Mouse (Mus musculus): ENCODE data around the gene Nle1. TPM values are rescaled to one million over a fixed set of nuclear protein-coding genes. Genes with fewer than 3 reads are reported as not detected.

Gene Nle1
- polyA plus RNA-seq, 1 experiment: 29.1 TPM

- no peak for TF ChIP-seq CTCF (IDR thresholded peaks at IDR 0.05; ENCODE audit: insufficient read depth, low read length)
- no peak for TF ChIP-seq POLR2A (IDR thresholded peaks at IDR 0.05; ENCODE audit: borderline replicate concordance, extremely low read depth, low read depth, low read length)
- Histone ChIP-seq H3K4me1 (ENCODE audit: control insufficient read depth, insufficient read depth, low read length) (no peaks in the 10 kb centered on the region), H3K4me3 (replicated peaks; ENCODE audit: extremely low read depth, low read depth, low read length) (no peak overlapping the region)
- 73% methylated on average over 10 of the region's 10 CpGs for WGBS
- no peak for DNase-seq
Observed at GRCm38 (mm10) chr11:82897478-82897877, 10.7 kb downstream of the Nle1 start.

DNA sequence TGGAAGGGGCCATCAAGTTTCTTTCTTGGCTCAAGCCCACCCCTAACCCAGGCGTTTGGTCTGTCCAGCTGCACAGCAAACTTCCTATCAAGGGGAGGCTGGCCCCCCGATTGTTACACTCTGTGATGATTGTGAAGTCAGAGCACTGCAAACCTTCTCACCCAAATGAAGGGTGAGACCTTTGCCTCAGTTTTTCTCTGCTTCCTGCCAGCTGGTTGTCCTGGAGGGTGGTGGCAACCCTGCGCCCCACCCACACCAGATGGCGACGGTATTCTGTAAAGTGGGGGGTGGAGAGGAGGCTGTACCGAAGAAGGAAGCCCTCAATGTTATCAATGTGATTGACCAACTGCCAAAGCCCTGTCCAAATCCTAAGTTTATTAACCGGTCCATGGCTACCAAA is 16.3 kb downstream of the Nle1 start, which contains the start of gene Fndc8:
Gene Fndc8 (plus strand): TSS at position 189 of the 400 bp plus-strand sequence.
- DNase-seq: no peak
- no peak within 1 kb of the TSS for H3K4me3 ChIP-seq (replicated peaks; ENCODE audit: extremely low read depth, low read depth, low read length)
- TF ChIP-seq CTCF (IDR thresholded peaks at IDR 0.05; ENCODE audit: insufficient read depth, low read length): no peak
- no peak for TF ChIP-seq POLR2A (IDR thresholded peaks at IDR 0.05; ENCODE audit: borderline replicate concordance, extremely low read depth, low read depth, low read length)
- 47% methylated on average over 7 of the region's 7 CpGs for WGBS
- H3K4me1 ChIP-seq (ENCODE audit: control insufficient read depth, insufficient read depth, low read length): peaks cover 6% of the 10 kb centered on the region; the same call in 1 of the 2 replicates

- peaks cover 6% of the 10 kb centered on the region; the same call in 1 of the 2 replicates for H3K4me1 ChIP-seq (ENCODE audit: control insufficient read depth, insufficient read depth, low read length)
- H3K4me3 ChIP-seq (replicated peaks; ENCODE audit: extremely low read depth, low read depth, low read length): peak within 1 kb of the TSS; percentile 88
- peak; percentile 93 for DNase-seq
- peak; percentile 83; the same call in 1 of the 2 replicates for TF ChIP-seq POLR2A (IDR thresholded peaks at IDR 0.05; ENCODE audit: borderline replicate concordance, extremely low read depth, low read depth, low read length)
- TF ChIP-seq CTCF (IDR thresholded peaks at IDR 0.05; ENCODE audit: insufficient read depth, low read length): peak; percentile 91
- WGBS: under 1% methylated on average over 26 of the region's 26 CpGs
Observed at GRCm38 (mm10) chr11:82890342-82890762, 17.9 kb downstream of the Nle1 start, which contains the start of gene Rad51d. Gene Rad51d (minus strand): TSS chr11:82890614.

DNA sequence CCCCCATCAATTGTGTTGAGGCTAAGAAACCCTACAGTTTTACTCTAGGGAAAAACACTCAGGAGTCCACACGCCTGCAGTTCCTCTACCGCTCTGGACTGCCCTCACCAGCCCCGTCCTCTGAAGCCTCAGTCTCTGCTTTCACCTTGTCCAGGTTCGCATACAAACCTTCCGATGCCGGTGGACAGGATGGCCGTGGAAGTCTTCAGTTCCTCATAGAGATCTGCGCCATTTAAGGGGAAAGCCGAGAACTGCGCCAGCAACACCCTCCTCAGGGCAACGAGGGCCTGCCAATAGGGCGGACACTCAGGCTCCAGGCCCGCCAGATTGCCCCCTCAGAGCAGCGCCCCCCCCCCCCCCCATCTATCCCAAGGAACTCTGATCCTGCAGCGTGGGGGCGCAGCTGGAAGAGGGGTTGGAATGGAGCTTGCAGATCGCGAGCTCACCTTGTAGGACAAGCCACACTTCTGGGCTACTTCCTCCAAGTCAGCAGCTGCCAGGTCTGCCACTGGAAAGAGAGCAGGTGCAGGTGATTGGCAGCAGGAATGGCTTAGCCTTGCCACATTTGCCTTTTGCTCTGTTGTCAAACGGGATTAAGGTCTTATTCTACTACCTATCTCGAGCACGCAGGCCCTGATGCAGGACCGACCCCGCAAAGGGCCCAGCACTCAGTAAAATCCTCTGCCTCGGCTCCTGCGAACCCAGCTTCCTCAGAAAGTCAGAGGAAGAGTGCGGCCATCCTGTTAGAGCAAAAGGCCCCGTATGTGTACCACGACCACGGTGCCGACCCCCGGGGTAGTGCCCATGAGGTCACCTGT is 18.5 kb downstream of the Nle1 start:
- Histone ChIP-seq H3K4me1 (ENCODE audit: control insufficient read depth, insufficient read depth, low read length) (peaks cover 6% of the 10 kb centered on the region; the same call in 1 of the 2 replicates), H3K4me3 (replicated peaks; ENCODE audit: extremely low read depth, low read depth, low read length) (peak overlapping the region; percentile 88)
- no peak for TF ChIP-seq CTCF (IDR thresholded peaks at IDR 0.05; ENCODE audit: insufficient read depth, low read length)
- TF ChIP-seq POLR2A (IDR thresholded peaks at IDR 0.05; ENCODE audit: borderline replicate concordance, extremely low read depth, low read depth, low read length): no peak
- peak; percentile 26 for DNase-seq
- WGBS: 4% methylated on average over 31 of the region's 31 CpGs

GRCm38 (mm10) chr11:82888491-82888946 is 19.7 kb downstream of the Nle1 start:
- DNase-seq: no peak
- WGBS: 44% methylated on average over 10 of the region's 10 CpGs
- TF ChIP-seq POLR2A (IDR thresholded peaks at IDR 0.05; ENCODE audit: borderline replicate concordance, extremely low read depth, low read depth, low read length) (no peak), CTCF (IDR thresholded peaks at IDR 0.05; ENCODE audit: insufficient read depth, low read length) (no peak)
- Histone ChIP-seq H3K4me1 (ENCODE audit: control insufficient read depth, insufficient read depth, low read length) (peaks cover 6% of the 10 kb centered on the region; the same call in 1 of the 2 replicates), H3K4me3 (replicated peaks; ENCODE audit: extremely low read depth, low read depth, low read length) (no peak overlapping the region)

DNA sequence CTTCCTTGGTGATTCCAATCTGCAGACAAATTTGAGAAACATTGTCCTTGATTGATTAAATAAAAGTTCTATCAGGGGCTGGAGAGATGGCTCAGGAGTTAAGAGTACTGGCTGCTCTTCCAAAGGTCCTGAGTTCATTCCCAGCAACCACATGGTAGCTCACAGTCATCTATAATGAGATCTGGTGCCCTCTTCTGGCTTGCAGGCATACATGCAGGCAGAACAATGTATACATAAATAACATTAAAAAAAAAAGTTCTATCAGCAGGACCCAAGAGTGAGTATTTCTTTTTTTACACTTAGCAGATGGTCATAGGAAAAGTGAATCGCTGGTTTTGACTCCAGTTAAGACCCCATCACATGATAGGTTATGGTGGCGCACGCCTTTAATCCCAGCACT is 21.7 kb downstream of the Nle1 start:
- WGBS: 88% methylated on average over 3 of the region's 3 CpGs
- H3K4me1 ChIP-seq (ENCODE audit: control insufficient read depth, insufficient read depth, low read length): peaks cover 6% of the 10 kb centered on the region; the same call in 1 of the 2 replicates
- no peak overlapping the region for H3K4me3 ChIP-seq (replicated peaks; ENCODE audit: extremely low read depth, low read depth, low read length)
- DNase-seq: no peak
- TF ChIP-seq CTCF (IDR thresholded peaks at IDR 0.05; ENCODE audit: insufficient read depth, low read length): no peak
- TF ChIP-seq POLR2A (IDR thresholded peaks at IDR 0.05; ENCODE audit: borderline replicate concordance, extremely low read depth, low read depth, low read length): no peak

GRCm38 (mm10) chr11:82883180-82883579 is 25.0 kb downstream of the Nle1 start:
- TF ChIP-seq CTCF (IDR thresholded peaks at IDR 0.05; ENCODE audit: insufficient read depth, low read length) (no peak), POLR2A (IDR thresholded peaks at IDR 0.05; ENCODE audit: borderline replicate concordance, extremely low read depth, low read depth, low read length) (no peak)
- no peak for DNase-seq
- 81% methylated on average over 8 of the region's 8 CpGs for WGBS
- Histone ChIP-seq H3K4me1 (ENCODE audit: control insufficient read depth, insufficient read depth, low read length) (peaks cover under 1% of the 10 kb centered on the region; the same call in 1 of the 2 replicates), H3K4me3 (replicated peaks; ENCODE audit: extremely low read depth, low read depth, low read length) (no peak overlapping the region)

DNA sequence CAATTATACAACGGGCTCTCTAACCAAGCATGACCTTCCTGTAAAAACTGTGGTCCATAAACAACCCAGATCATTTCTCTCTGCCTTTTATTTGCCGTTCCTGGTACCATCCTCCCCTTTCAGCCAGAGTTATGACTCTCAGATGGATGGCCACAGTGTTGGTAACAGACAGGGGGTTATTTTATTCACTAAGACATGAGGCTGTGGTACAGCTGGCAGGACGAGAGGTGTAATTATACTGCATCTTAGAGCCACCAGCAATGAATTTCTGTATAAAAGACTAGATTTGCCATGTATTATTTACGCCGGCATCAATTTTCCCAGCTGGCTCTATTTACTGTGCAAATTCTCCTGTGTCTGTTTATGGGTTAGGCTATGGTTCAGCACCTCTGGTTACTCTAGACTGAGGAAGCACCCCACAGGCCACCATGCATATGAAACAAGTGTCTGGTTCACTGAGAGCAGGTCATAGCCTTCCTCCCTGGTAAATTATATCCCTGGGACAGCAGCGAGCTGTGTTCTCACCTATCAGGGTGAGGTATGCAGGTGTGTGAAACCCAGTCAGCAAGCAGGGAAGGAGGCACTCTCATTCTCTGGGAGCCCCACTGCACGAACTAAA is 30.4 kb downstream of the Nle1 start:
- WGBS: 89% methylated on average over 7 of the region's 7 CpGs
- TF ChIP-seq CTCF (IDR thresholded peaks at IDR 0.05; ENCODE audit: insufficient read depth, low read length) (no peak), POLR2A (IDR thresholded peaks at IDR 0.05; ENCODE audit: borderline replicate concordance, extremely low read depth, low read depth, low read length) (no peak)

DNA sequence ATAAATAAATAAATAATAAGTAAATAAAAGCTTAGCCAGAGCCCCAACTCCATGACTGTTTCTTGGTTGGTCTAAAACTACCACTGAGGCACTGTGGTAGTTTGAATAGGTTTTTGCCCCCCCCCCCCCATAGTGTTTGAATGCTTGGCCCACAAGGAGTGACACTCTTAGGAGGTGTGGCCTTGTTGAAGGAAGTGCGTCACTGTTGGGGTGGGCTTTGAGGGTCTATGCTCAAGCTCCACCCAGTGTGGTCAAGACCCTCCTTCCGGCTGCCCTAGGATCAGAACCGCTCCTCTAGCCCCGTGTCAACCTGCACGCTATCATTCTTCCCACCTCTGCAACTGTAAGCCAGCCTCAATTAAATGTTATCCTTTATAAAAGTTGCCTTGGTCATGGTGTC is 32.6 kb downstream of the Nle1 start:
- Histone ChIP-seq H3K4me1 (ENCODE audit: control insufficient read depth, insufficient read depth, low read length) (no peaks in the 10 kb centered on the region), H3K4me3 (replicated peaks; ENCODE audit: extremely low read depth, low read depth, low read length) (no peak overlapping the region)
- TF ChIP-seq CTCF (IDR thresholded peaks at IDR 0.05; ENCODE audit: insufficient read depth, low read length) (no peak), POLR2A (IDR thresholded peaks at IDR 0.05; ENCODE audit: borderline replicate concordance, extremely low read depth, low read depth, low read length) (no peak)
- 94% methylated on average over 5 of the region's 5 CpGs for WGBS
- no peak for DNase-seq

More for the DNA sequence above, 30.4 kb downstream of the Nle1 start:
- H3K4me3 ChIP-seq (replicated peaks; ENCODE audit: extremely low read depth, low read depth, low read length): no peak overlapping the region
- no peaks in the 10 kb centered on the region for H3K4me1 ChIP-seq (ENCODE audit: control insufficient read depth, insufficient read depth, low read length)
- DNase-seq: no peak
